Mouse (Mus musculus) liver, adult 2 months (tissue): ENCODE measurements around the gene Snrpa. TPM values are rescaled to one million over a fixed set of nuclear protein-coding genes. Genes with fewer than 3 reads are reported as not detected.

Experiments
- DNase-seq: peaks from one replicate; pipeline ENCODE4 v3.0.0-alpha.2; 2011; ENCODE audit warnings: low read depth, low spot score; ENCODE audit errors: extremely low read depth
- H3K27ac ChIP-seq: fragments of 200-500 bp; replicated peaks from 2 replicates; pipeline ENCODE4 v1.5.1; 2012; ENCODE audit warnings: low read depth, mild to moderate bottlenecking, control low read depth, inconsistent platforms, low read length; ENCODE audit not compliant: insufficient read depth
- H3K27me3 ChIP-seq: fragments of 200-500 bp; 2 replicates; pipeline ENCODE4 v1.6.1; 2012; ENCODE audit warnings: mild to moderate bottlenecking, moderate library complexity, low read length, inconsistent platforms; ENCODE audit not compliant: control insufficient read depth, insufficient read depth
- H3K36me3 ChIP-seq: fragments of 200-500 bp; 2 replicates; pipeline ENCODE4 v1.6.1; 2012; ENCODE audit warnings: low read length, inconsistent platforms; ENCODE audit not compliant: control insufficient read depth, insufficient read depth
- H3K4me1 ChIP-seq: fragments of 200-500 bp; 2 replicates; pipeline ENCODE4 v1.6.1; 2011; ENCODE audit warnings: low read length; ENCODE audit not compliant: control insufficient read depth, insufficient read depth
- H3K4me3 ChIP-seq: fragments of 200-500 bp; 2 replicates; pipeline ENCODE4 v1.5.1; 2011; ENCODE audit warnings: low read depth, mild to moderate bottlenecking, control low read depth, low read length, moderate library complexity; ENCODE audit not compliant: insufficient read depth
- H3K79me2 ChIP-seq: fragments of 200-500 bp; 2 replicates; pipeline ENCODE4 v1.6.1; 2012; ENCODE audit warnings: inconsistent platforms, mild to moderate bottlenecking, low read length, moderate library complexity; ENCODE audit not compliant: control insufficient read depth, insufficient read depth
- H3K9ac ChIP-seq: fragments of 200-500 bp; 2 replicates; pipeline ENCODE4 v1.6.1; 2012; ENCODE audit warnings: low read depth, mild to moderate bottlenecking, control low read depth, inconsistent platforms, low read length
- CTCF ChIP-seq: fragments of 200-500 bp; IDR thresholded peaks from 2 replicates; pipeline ENCODE4 v1.5.1; 2011; ENCODE audit warnings: low read depth, low read length, control low read depth
- POLR2A ChIP-seq: fragments of 200-500 bp; IDR thresholded peaks from 2 replicates; pipeline ENCODE4 v1.6.1; 2011; ENCODE audit warnings: low read length, control low read depth; ENCODE audit not compliant: insufficient read depth; ENCODE audit errors: extremely low read depth
- WGBS: fragments of 180-500 bp; shearing (Covaris S2); methylation state at CpG from one replicate; pipeline ENCODE4 v1.1.7; 2018; 5-methylcytosine and 5-hydroxymethylcytosine counted together
- polyA plus RNA-seq: library from polyadenylated mRNA; depleted of rRNA; stranded (reverse); fragments of >200 nt; gene quantifications from 2 replicates; pipeline ENCODE4 v1.2.3, GENCODE M21; 2012
- total RNA-seq: library from RNA; depleted of rRNA; stranded (reverse); fragments of >200 nt; gene quantifications from 2 replicates; pipeline ENCODE4 v1.2.3, GENCODE M21; 2014

Snrpa gene
- total and polyA plus RNA-seq, 2 experiments = 10.5 to 76.8 TPM

DNA sequence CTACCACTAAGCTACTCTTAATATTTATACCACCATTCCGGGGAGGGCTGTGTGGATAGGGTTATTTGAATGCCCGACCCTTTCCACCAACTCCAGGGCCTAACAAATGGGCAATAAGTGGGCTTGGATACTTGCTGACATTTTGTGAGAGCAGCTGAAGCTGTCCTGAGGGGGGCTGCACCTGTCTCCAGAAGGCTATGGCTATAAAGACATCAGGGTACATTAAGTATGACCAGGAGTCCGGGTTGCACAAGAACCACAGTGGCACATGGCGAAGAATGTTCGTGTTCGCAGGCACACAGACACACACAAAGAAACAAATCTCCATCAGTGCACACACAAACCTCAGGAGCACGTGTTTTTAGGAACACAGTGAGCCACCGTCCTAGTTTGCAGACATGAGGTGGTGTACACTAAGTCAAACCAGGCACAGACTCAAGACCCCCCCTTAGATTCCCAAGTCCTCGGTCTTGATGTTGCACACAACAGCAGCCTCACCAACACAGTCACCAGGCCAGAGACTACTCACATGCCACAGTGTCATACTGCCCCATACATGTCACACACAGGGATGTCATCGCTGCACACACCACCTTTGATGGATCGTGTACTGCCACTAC lies 28.5 kb downstream of the Snrpa start:
- peak; percentile 44 for DNase-seq
- Histone ChIP-seq H3K4me3 (peak overlapping the region; percentile 20; the same call in 1 of the 2 replicates), H3K36me3 (no peaks in the 10 kb centered on the region), H3K27ac (peak overlapping the region; percentile 93), H3K27me3 (no peaks in the 10 kb centered on the region), H3K9ac (peak overlapping the region; percentile 54), H3K79me2 (peaks cover 4% of the 10 kb centered on the region; the same call in 1 of the 2 replicates), H3K4me1 (peaks cover 26% of the 10 kb centered on the region)
- TF ChIP-seq CTCF (no peak), POLR2A (no peak)
- 56% methylated on average over 11 of the region's 11 CpGs for WGBS

- peak within 1 kb of the TSS; percentile 95 for H3K27ac ChIP-seq
- WGBS = under 1% methylated on average over 61 of the region's 61 CpGs
- DNase-seq = peak; percentile 96
- TF ChIP-seq POLR2A (0 out of 2 replicates have a peak, but pooled peaks have one; percentile 54), CTCF (no peak)
- no peaks in the 10 kb centered on the region for H3K27me3 ChIP-seq
- peak within 1 kb of the TSS; percentile 72 for H3K4me3 ChIP-seq
- H3K9ac ChIP-seq = peak within 1 kb of the TSS; percentile 89
- no peaks in the 10 kb centered on the region for H3K36me3 ChIP-seq
- peaks cover 26% of the 10 kb centered on the region for H3K4me1 ChIP-seq
- peaks cover 4% of the 10 kb centered on the region; the same call in 1 of the 2 replicates for H3K79me2 ChIP-seq
Observed at GRCm38 (mm10) chr7:27166614-27167474, 29.2 kb downstream of the Snrpa start, which contains the start of gene Egln2. Gene Egln2 (minus strand): TSS chr7:27166802.

DNA sequence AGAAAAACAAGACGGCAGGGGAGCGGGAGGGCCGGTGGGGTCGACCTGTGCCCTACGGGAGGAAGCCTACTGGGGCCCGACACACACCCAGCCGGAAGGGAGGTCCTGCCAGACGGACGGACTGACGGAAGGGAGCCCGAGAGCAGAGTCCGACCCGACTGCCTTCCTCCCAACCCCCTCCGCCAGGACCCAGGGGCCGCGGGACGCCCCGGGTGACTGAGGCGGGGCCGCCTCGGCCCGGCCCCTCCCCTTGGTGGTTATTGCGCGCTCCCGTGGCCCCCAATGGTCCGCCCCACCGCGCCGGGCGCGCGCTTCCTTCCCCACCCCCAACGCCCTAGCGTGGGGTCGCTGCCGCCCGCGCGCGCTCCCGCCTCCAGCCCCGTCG lies 29.9 kb downstream of the Snrpa start:
- H3K27me3 ChIP-seq = no peaks in the 10 kb centered on the region
- H3K4me1 ChIP-seq = peaks cover 29% of the 10 kb centered on the region
- under 1% methylated on average over 40 of the region's 43 CpGs for WGBS
- peak; percentile 78 for TF ChIP-seq POLR2A
- no peak for TF ChIP-seq CTCF
- no peaks in the 10 kb centered on the region for H3K36me3 ChIP-seq
- H3K4me3 ChIP-seq = peak overlapping the region; percentile 72
- H3K27ac ChIP-seq = peak overlapping the region; percentile 95
- H3K79me2 ChIP-seq = peaks cover 4% of the 10 kb centered on the region; the same call in 1 of the 2 replicates
- H3K9ac ChIP-seq = peak overlapping the region; percentile 89
- DNase-seq = peak; percentile 88

DNA sequence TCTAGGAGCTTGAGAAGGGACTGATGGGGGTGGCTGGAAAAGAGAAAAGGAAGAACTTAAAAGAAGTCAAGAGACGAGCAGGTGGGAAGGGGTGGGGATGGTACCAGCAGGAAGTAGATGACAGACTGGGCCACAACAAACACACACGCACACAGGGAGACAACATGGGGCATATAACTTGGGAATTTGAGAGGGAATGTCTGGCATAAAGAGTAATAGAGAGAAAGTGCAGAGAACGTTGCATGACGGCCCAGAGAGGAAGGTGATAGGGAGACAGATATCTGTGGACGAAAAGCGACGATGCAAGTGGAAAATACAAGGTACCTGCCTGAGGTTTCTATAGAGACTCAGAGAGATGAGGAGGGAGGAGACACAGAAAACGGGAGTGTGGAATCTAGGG lies 30.4 kb downstream of the Snrpa start:
- H3K27me3 ChIP-seq = no peaks in the 10 kb centered on the region
- no peak for DNase-seq
- peaks cover 34% of the 10 kb centered on the region for H3K4me1 ChIP-seq
- H3K27ac ChIP-seq = peak overlapping the region; percentile 93
- H3K4me3 ChIP-seq = peak overlapping the region; percentile 72
- H3K9ac ChIP-seq = peak overlapping the region; percentile 88
- no peaks in the 10 kb centered on the region for H3K36me3 ChIP-seq
- WGBS = under 1% methylated on average over 8 of the region's 8 CpGs
- TF ChIP-seq CTCF (no peak), POLR2A (no peak)
- H3K79me2 ChIP-seq = peaks cover 4% of the 10 kb centered on the region; the same call in 1 of the 2 replicates

DNA sequence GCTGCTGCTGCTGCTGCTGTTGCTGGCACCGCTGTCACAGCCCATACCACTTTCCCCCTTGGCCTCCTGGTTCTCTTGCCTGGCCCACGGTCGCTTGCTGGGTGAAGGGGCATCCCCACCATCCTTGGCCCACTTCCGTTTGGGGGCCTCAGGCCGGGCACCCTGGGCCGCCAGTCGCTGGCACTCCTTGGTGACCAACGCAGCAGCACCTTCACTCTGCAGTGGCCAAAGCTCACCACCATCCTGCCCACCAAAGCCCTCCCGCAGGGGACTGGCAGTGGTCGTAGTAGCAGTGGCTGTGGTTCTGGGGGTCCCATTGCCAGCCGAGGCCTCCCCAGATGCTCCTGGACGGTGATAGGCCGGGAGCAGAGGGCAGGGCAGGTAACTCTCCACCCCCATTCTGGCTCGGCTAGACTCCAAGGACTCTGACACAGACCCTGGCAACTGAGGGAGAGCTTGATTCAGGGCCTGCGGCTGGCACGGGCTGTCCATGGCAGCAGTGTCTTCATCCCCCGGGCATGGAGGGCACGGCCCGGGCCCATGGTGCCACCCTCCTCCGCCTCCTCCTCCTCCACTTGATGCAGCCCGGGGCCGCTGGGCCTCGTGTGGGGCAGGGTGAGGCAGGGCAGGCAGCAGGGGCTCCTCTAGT lies 30.9 kb downstream of the Snrpa start:
- peak overlapping the region; percentile 93 for H3K27ac ChIP-seq
- H3K4me1 ChIP-seq = peaks cover 34% of the 10 kb centered on the region
- peak; percentile 85 for DNase-seq
- WGBS = 30% methylated on average over 23 of the region's 23 CpGs
- H3K79me2 ChIP-seq = peaks cover 4% of the 10 kb centered on the region; the same call in 1 of the 2 replicates
- H3K36me3 ChIP-seq = no peaks in the 10 kb centered on the region
- peak overlapping the region; percentile 88 for H3K9ac ChIP-seq
- no peaks in the 10 kb centered on the region for H3K27me3 ChIP-seq
- H3K4me3 ChIP-seq = peak overlapping the region; percentile 72
- TF ChIP-seq POLR2A = peak; percentile 78
- no peak for TF ChIP-seq CTCF
